Mouse (Mus musculus): ENCODE measurements around the gene Gm20594. TPM values are rescaled to one million over a fixed set of nuclear protein-coding genes. Genes with fewer than 3 reads are reported as not detected.

Gene Gm20594
- total RNA-seq (2015) (not detected in 2 replicates), total RNA-seq (2017) (not detected in 2 replicates)

DNA sequence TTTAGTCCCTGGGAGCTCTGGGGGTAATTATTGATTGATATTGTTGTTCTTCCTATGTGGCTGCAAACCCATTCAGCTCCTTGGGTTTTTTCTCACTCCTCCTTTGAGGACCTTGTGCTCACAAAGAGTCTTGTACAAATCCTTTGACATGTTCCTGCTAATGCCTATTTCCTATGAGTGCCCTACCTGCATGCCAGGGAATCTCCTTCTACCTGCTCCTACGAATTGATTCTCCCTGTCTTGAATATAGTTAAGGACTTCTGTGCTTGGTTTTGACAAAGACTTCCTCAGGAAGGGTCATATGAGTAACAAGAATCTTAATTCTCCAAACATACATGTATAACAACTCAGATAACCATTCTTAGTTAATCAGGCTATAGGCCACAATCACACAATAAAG is at the start of gene Gm20594:
Gm20594 (plus strand) TSS at position 301 of the 400 bp plus-strand sequence.
- no peak for ATAC-seq (ENCODE audit: poor library complexity, severe bottlenecking)

DNA sequence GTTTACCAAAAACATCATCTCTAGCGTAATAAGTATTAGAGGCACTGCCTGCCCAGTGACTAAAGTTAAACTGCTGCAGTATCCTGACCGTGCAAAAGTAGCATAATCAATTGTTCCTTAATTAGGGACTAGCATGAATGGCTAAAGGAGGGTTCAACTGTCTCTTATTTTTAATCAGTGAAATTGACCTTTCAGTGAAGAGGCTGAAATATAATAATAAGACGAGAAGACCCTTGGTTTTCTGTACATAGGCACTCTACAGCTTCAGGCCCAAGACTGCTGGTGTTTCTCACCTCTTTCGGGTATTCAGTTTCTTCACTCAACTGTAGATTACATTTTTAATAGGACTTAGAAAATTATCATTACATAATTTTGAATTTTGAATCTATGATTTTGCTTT is 398 bp downstream of the Gm20594 start:
- ATAC-seq (ENCODE audit: poor library complexity, severe bottlenecking), result peak; percentile 100

DNA sequence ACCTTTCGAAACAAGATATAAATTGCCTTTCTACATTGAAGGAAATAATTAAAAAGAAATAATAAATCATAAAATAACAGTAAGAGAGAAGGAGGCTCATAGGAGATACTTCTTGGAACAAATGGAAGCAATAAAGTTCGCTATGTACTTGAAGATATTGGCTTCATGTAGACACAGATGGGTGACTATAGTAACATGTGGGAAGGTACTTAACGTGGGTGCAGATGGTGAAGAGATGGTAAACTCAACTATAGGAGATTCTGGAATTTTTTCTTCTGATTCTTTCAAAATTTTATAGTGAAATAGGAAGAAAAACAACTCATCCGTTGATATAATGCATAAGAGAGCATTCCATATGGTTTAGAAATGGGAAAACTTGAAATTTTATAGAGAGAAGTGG is 16.1 kb downstream of the Gm20594 start:
- no peak for ATAC-seq (ENCODE audit: poor library complexity, severe bottlenecking)

DNA sequence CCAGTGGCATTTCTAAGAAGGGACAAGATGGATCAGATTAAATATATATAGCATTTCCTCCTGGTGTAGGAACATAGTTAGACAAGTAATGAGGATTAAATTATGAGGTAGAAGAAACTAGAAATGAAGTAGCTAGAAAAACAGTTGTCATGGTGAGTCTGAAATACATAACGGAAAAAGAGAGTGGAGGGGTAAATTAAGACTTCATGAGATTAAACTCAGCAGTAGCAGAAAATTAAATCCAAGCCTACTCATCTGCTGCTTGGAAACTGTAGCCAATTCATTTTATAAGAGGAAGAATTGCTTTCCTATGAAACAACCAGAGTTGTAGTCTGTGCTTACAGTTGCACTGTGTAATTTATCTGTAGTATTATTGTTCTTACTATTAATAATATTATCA is 29.1 kb downstream of the Gm20594 start:
- no peak for ATAC-seq (ENCODE audit: poor library complexity, severe bottlenecking)

Other genes starting within 250 kb of the Gm20594 start
- not detected in 2 replicates for gene Lrrtm4, start 201.0 kb downstream of the Gm20594 start, total RNA-seq (2015)
- gene Lrrtm4, start 201.0 kb downstream of the Gm20594 start, total RNA-seq (2017), result not detected in 2 replicates